Mouse (Mus musculus) c-Kit-positive CD71-positive TER-119-positive erythroid progenitor cells, embryonic 14.5 days (primary cell): ENCODE measurements around the gene Cfap299.
"Not testable (repeated sequence)": the region's sequence is repeated elsewhere in the genome, so short reads cannot be mapped to it uniquely, and the experiment has no call there.

Experiments used
- DNase-seq: peaks from one replicate; pipeline ENCODE4 v3.0.0-alpha.2; 2013; ENCODE audit warnings: low spot score

Cfap299 gene

GRCm38 (mm10) chr5:98523783-98524182 is 194.7 kb downstream of the Cfap299 start:
- no peak for DNase-seq

GRCm38 (mm10) chr5:98541333-98541732 is 212.2 kb downstream of the Cfap299 start:
- DNase-seq, result no peak

- no peak for DNase-seq
Measured at GRCm38 (mm10) chr5:98550285-98550684, 221.2 kb downstream of the Cfap299 start.

GRCm38 (mm10) chr5:98550873-98551272 is 221.8 kb downstream of the Cfap299 start:
- DNase-seq, result no peak

- no peak for DNase-seq
Measured at GRCm38 (mm10) chr5:98552395-98552794, 223.3 kb downstream of the Cfap299 start, which contains the start of gene Gm11111. Gm11111 (plus strand) TSS chr5:98552695.

- no peak for DNase-seq
Measured at GRCm38 (mm10) chr5:98552811-98553601, 223.9 kb downstream of the Cfap299 start.

- DNase-seq, result no peak
Measured at GRCm38 (mm10) chr5:98561301-98561700, 232.2 kb downstream of the Cfap299 start.

- DNase-seq, result no peak
Measured at GRCm38 (mm10) chr5:98562806-98563205, 233.7 kb downstream of the Cfap299 start.

GRCm38 (mm10) chr5:98563801-98564200 is 234.7 kb downstream of the Cfap299 start:
- DNase-seq, result no peak

- DNase-seq, result no peak
Measured at GRCm38 (mm10) chr5:98566461-98567193, 237.5 kb downstream of the Cfap299 start.

GRCm38 (mm10) chr5:98568481-98568880 is 239.4 kb downstream of the Cfap299 start:
- no peak for DNase-seq

GRCm38 (mm10) chr5:98569029-98569513 is 240.0 kb downstream of the Cfap299 start:
- DNase-seq, result no peak

- no peak for DNase-seq
Measured at GRCm38 (mm10) chr5:98572392-98572791, 243.3 kb downstream of the Cfap299 start.

GRCm38 (mm10) chr5:98574711-98575470 is 245.8 kb downstream of the Cfap299 start:
- DNase-seq, result no peak

- no peak for DNase-seq
Measured at GRCm38 (mm10) chr5:98575471-98575834, 246.3 kb downstream of the Cfap299 start.

- not testable (repeated sequence) for DNase-seq
Measured at GRCm38 (mm10) chr5:98576538-98576937, 247.4 kb downstream of the Cfap299 start.

GRCm38 (mm10) chr5:98578398-98578797 is 249.3 kb downstream of the Cfap299 start:
- no peak for DNase-seq

- DNase-seq, result no peak
Measured at GRCm38 (mm10) chr5:98580811-98581210, 251.7 kb downstream of the Cfap299 start.

- DNase-seq, result no peak
Measured at GRCm38 (mm10) chr5:98582051-98582450, 252.9 kb downstream of the Cfap299 start.

GRCm38 (mm10) chr5:98585915-98586314 is 256.8 kb downstream of the Cfap299 start:
- no peak for DNase-seq

- no peak for DNase-seq
Measured at GRCm38 (mm10) chr5:98613511-98613910, 284.4 kb downstream of the Cfap299 start.

GRCm38 (mm10) chr5:98616902-98617301 is 287.8 kb downstream of the Cfap299 start:
- no peak for DNase-seq
